ENCODE assay signal across 36 mouse cellular contexts in genomic region chr7:30942365-30942764, GRCm38 (mm10). TPM values are rescaled to one million over a fixed set of nuclear protein-coding genes. Genes with fewer than 3 reads are reported as not detected.
"Had no signal": no experiment of that assay in that cellular context is flagged by ENCODE, and none has a peak within 500 bp of the region (broad histone marks: within the 10 kb centered on the region; RNA-seq: fewer than 3 reads in every experiment).

No protein-coding gene starts in this region.

RNA-seq across cellular contexts. Expression of gene Hamp, which starts 1.5 kb away (rescaled TPM):
- total RNA-seq: hematopoietic stem cell, adult 5-6 weeks; hindbrain, postnatal 0 days; layer of hippocampus, adult 18-20 months; layer of hippocampus, adult 2 months; layer of hippocampus, adult 8-10 months; layer of hippocampus, postnatal 10 days; layer of hippocampus, postnatal 14 days; layer of hippocampus, postnatal 25 days; layer of hippocampus, postnatal 36 days; left cerebral cortex, adult 18-20 months; left cerebral cortex, adult 2 months had no signal
- polyA plus RNA-seq: heart, embryonic 11.5 days; heart, embryonic 12.5 days; heart, embryonic 14.5 days; heart, embryonic 15.5 days; heart, embryonic 16.5 days; hindbrain, embryonic 10.5 days; hindbrain, embryonic 11.5 days; hindbrain, embryonic 12.5 days; hindbrain, embryonic 13.5 days; hindbrain, embryonic 14.5 days; hindbrain, embryonic 15.5 days; hindbrain, embryonic 16.5 days; hindbrain, postnatal 0 days; inflammation-experienced regulatory T-cells, adult 6 months; intestine, embryonic 14.5 days; intestine, embryonic 16.5 days; intestine, postnatal 0 days; kidney, adult 2 months; kidney, embryonic 14.5 days; kidney, embryonic 15.5 days; kidney, embryonic 16.5 days; kidney, postnatal 0 days had no signal

RNA-seq across cellular contexts. Expression of gene Hamp2, which starts 17.9 kb away (rescaled TPM):
- total RNA-seq: hematopoietic stem cell, adult 5-6 weeks; hindbrain, postnatal 0 days; layer of hippocampus, adult 18-20 months; layer of hippocampus, adult 2 months; layer of hippocampus, adult 8-10 months; layer of hippocampus, postnatal 10 days; layer of hippocampus, postnatal 14 days; layer of hippocampus, postnatal 25 days; layer of hippocampus, postnatal 36 days; left cerebral cortex, adult 18-20 months; left cerebral cortex, adult 2 months had no signal
- polyA plus RNA-seq: heart, embryonic 11.5 days; heart, embryonic 12.5 days; heart, embryonic 13.5 days; heart, embryonic 14.5 days; heart, embryonic 15.5 days; heart, embryonic 16.5 days; heart, postnatal 0 days; hindbrain, embryonic 10.5 days; hindbrain, embryonic 11.5 days; hindbrain, embryonic 12.5 days; hindbrain, embryonic 13.5 days; hindbrain, embryonic 14.5 days; hindbrain, embryonic 15.5 days; hindbrain, postnatal 0 days; inflammation-experienced regulatory T-cells, adult 6 months; intestine, embryonic 14.5 days; intestine, embryonic 15.5 days; intestine, embryonic 16.5 days; intestine, postnatal 0 days; kidney, adult 2 months; kidney, embryonic 14.5 days; kidney, embryonic 15.5 days; kidney, embryonic 16.5 days; kidney, postnatal 0 days had no signal

RNA-seq across cellular contexts. Expression of gene Mag, which starts 27.7 kb away (rescaled TPM):
- total RNA-seq: heart, postnatal 36 days; hematopoietic stem cell, adult 5-6 weeks had no signal
- polyA plus RNA-seq: heart, embryonic 12.5 days; heart, embryonic 14.5 days; inflammation-experienced regulatory T-cells, adult 6 months had no signal
